Mouse (Mus musculus): ENCODE data around the gene Plagl2. TPM values are rescaled to one million over a fixed set of nuclear protein-coding genes. Genes with fewer than 3 reads are reported as not detected.

Plagl2 gene
- total and polyA plus RNA-seq, 3 experiments = 8.1 to 52.7 (median 18.0) TPM

DNA sequence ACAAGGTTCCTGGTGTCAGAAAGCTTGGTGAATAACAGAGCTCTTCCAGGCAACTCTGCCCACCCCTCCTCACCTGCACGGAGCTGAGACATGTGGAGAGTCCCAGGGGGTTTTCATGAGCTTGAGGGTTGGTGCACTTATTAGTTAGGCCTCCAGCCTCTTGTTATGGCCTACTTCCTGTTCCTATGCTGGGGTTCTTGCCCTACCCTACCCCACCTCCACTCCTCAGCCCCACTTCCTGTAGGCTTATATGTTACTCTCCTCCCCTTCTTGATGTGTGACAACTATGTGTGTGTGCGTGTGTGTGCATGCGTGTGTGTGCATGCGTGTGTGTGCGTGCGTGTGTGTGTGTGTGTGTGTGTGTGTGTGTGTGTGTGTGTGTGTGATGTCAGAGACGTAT, 21.8 kb upstream of the Plagl2 start (continued):
- no peak for TF ChIP-seq CHD1 (IDR thresholded peaks at IDR 0.05; ENCODE audit: low read depth, low read length)
- no peak for TF ChIP-seq PAX5 (IDR thresholded peaks at IDR 0.05; ENCODE audit: low read length)
- TF ChIP-seq E2F4 (IDR thresholded peaks at IDR 0.05; ENCODE audit: insufficient replicate concordance, low read depth, low read length) = no peak
- no peak for TF ChIP-seq ZNF384 (IDR thresholded peaks at IDR 0.05; ENCODE audit: low read depth, low read length)
- peak; percentile 48 for TF ChIP-seq CHD2 (IDR thresholded peaks at IDR 0.05; ENCODE audit: low read length)
- peak; percentile 46; the same call in 1 of the 2 replicates for TF ChIP-seq SIN3A (IDR thresholded peaks at IDR 0.05; ENCODE audit: low read length)
- TF ChIP-seq BHLHE40 (IDR thresholded peaks at IDR 0.05; ENCODE audit: low read depth, low read length) = peak; percentile 38; the same call in 1 of the 2 replicates
- TF ChIP-seq TCF12 (IDR thresholded peaks at IDR 0.05; ENCODE audit: low read depth, low read length) = peak; percentile 77
- peak; percentile 65 for TF ChIP-seq ETS1 (conservative IDR thresholded peaks at IDR 0.05; ENCODE audit: low read depth, low read length)
- peak; percentile 38; the same call in 1 of the 2 replicates for TF ChIP-seq MEF2A (IDR thresholded peaks at IDR 0.05; ENCODE audit: borderline replicate concordance, low read depth, low read length)
- no peak for TF ChIP-seq USF2 (conservative IDR thresholded peaks at IDR 0.05; ENCODE audit: low read depth, low read length)
- TF ChIP-seq IRF4 (IDR thresholded peaks at IDR 0.05; ENCODE audit: low read depth, low read length) = peak; percentile 46; the same call in 1 of the 2 replicates

- peak overlapping the region; percentile 76 for H3K27ac ChIP-seq (ENCODE audit: insufficient read depth, low read depth)
- H3K36me3 ChIP-seq (replicated peaks in 1 of 2; ENCODE audit: control insufficient read depth in 1 of 2, insufficient read depth in 1 of 2, low read length in 1 of 2) = peaks cover 31 to 51% of the 10 kb centered on the region in 2 experiments
- no peaks in the 10 kb centered on the region for H3K27me3 ChIP-seq (replicated peaks)
- in situ Hi-C loops (cut with MboI; ENCODE audit: low pct_ligation_motif_present, low pct_unique_long_range_greater_than_20kb, low sequenced_read_pairs) = no loop called here
- no peaks in the 10 kb centered on the region for H3K79me2 ChIP-seq (replicated peaks; ENCODE audit: control insufficient read depth, extremely low read depth, insufficient read depth, poor library complexity, severe bottlenecking)
- peak; percentile 85 for TF ChIP-seq EP300 (IDR thresholded peaks at IDR 0.05; ENCODE audit: low read length)
- no peak for TF ChIP-seq ELF1 (IDR thresholded peaks at IDR 0.05; ENCODE audit: low read depth, low read length)
- peak; percentile 68 for TF ChIP-seq IRF4 (IDR thresholded peaks at IDR 0.05; ENCODE audit: low read depth, low read length)
- 0 out of 2 replicates have a peak, but pooled peaks have one; percentile 32 for TF ChIP-seq MAZ (IDR thresholded peaks at IDR 0.05; ENCODE audit: low read depth, low read length)
- peak; percentile 93 for TF ChIP-seq BHLHE40 (IDR thresholded peaks at IDR 0.05; ENCODE audit: low read depth, low read length)
- TF ChIP-seq MEF2A (IDR thresholded peaks at IDR 0.05; ENCODE audit: borderline replicate concordance, low read depth, low read length) = peak; percentile 89
- peak; percentile 9; the same call in 1 of the 2 replicates for TF ChIP-seq SMC3 (IDR thresholded peaks at IDR 0.05; ENCODE audit: low read depth, low read length)
- peak; percentile 52; the same call in 1 of the 2 replicates for TF ChIP-seq JUND (conservative IDR thresholded peaks at IDR 0.05; ENCODE audit: low read depth, low read length)
- no peak for TF ChIP-seq GABPA (IDR thresholded peaks at IDR 0.05; ENCODE audit: insufficient replicate concordance, low read depth, low read length)
- no peak for TF ChIP-seq HCFC1 (IDR thresholded peaks at IDR 0.05; ENCODE audit: low read depth, low read length)
- peak; percentile 52; the same call in 1 of the 2 replicates for TF ChIP-seq MAX (IDR thresholded peaks at IDR 0.05; ENCODE audit: low read length)
- no peak for TF ChIP-seq NRF1 (IDR thresholded peaks at IDR 0.05; ENCODE audit: low read depth, low read length)
- TF ChIP-seq USF2 (conservative IDR thresholded peaks at IDR 0.05; ENCODE audit: low read depth, low read length) = no peak
- peak; percentile 76 for TF ChIP-seq CHD2 (IDR thresholded peaks at IDR 0.05; ENCODE audit: low read length)
- peak; percentile 75; the same call in 1 of the 2 replicates for TF ChIP-seq MYC (IDR thresholded peaks at IDR 0.05; ENCODE audit: low read depth, low read length)
- TF ChIP-seq TCF12 (IDR thresholded peaks at IDR 0.05; ENCODE audit: low read depth, low read length) = peak; percentile 82
- no peak for TF ChIP-seq USF1 (IDR thresholded peaks at IDR 0.05; ENCODE audit: low read depth, low read length)
- peak; percentile 49; the same call in 1 of the 2 replicates for TF ChIP-seq MXI1 (IDR thresholded peaks at IDR 0.05; ENCODE audit: low read depth, low read length)
- TF ChIP-seq SIN3A (IDR thresholded peaks at IDR 0.05; ENCODE audit: low read length) = peak; percentile 72; the same call in 1 of the 2 replicates
- peak; percentile 89 for TF ChIP-seq ETS1 (conservative IDR thresholded peaks at IDR 0.05; ENCODE audit: low read depth, low read length)
- no peak overlapping the region for H3K9ac ChIP-seq (ENCODE audit: insufficient read depth, low read depth)
- H3K4me1 ChIP-seq (ENCODE audit: control insufficient read depth in 1 of 2, insufficient read depth in 2 of 2) = peaks cover 28 to 63% of the 10 kb centered on the region in 2 experiments
- H3K4me3 ChIP-seq (replicated peaks in 1 of 3; ENCODE audit: low read depth in 2 of 3, low read length in 2 of 3, poor library complexity in 1 of 3) = no peak overlapping the region
- DNase-seq (ENCODE audit: extremely low read depth) = no peak
- dilution Hi-C loops (cut with MboI; ENCODE audit: extremely low pct_ligation_motif_present, extremely low pct_unique_long_range_greater_than_20kb, low sequenced_read_pairs) = no loop called here
- H3K9me3 ChIP-seq (replicated peaks; ENCODE audit: low read length) = peaks cover 12% of the 10 kb centered on the region
- H3K4me2 ChIP-seq (ENCODE audit: insufficient read depth, low read depth, poor library complexity, severe bottlenecking) = peak overlapping the region; percentile 30; the same call in 1 of the 2 replicates
Observed at GRCm38 (mm10) chr2:153259864-153260674, 18.8 kb upstream of the Plagl2 start.
